Mouse (Mus musculus) embryonic facial prominence, embryonic 11.5 days (tissue): ENCODE measurements at regions not wholly inside any gene's neighbourhood (a gene's known extent, or its start where the extent isn't known, plus 50 kb on each side); places are given as distances from the start of the nearest gene placed in this dataset.

Experiments used
- ATAC-seq: fragments of 200-750 bp; cut with Nextera tagmentation; replicated peaks from 2 replicates; pipeline ENCODE4 v1.8.0; 2017; ENCODE audit warnings: low read depth; ENCODE audit not compliant: insufficient number of reproducible peaks, low FRiP score, low TSS enrichment
- DNase-seq: peaks from one replicate; pipeline ENCODE4 v3.0.0-alpha.2; 2015; ENCODE audit warnings: low spot score
- H3K27ac ChIP-seq: fragments of 300-500 bp; sonication (generic); replicated peaks from 2 replicates; pipeline ENCODE4 v1.5.1; 2014; ENCODE audit warnings: mild to moderate bottlenecking, low read depth, low read length, control low read depth
- H3K27me3 ChIP-seq: fragments of 300-500 bp; sonication (generic); 2 replicates; pipeline ENCODE4 v1.6.1; 2014; ENCODE audit warnings: mild to moderate bottlenecking, low read length, moderate library complexity, mixed read lengths; ENCODE audit not compliant: control insufficient read depth, insufficient read depth
- H3K36me3 ChIP-seq: fragments of 300-500 bp; sonication (generic); replicated peaks from 2 replicates; pipeline ENCODE4 v1.6.1; 2014; ENCODE audit warnings: low read depth, mild to moderate bottlenecking, low read length, moderate library complexity, mixed read lengths; ENCODE audit not compliant: control insufficient read depth, insufficient read depth
- H3K4me1 ChIP-seq: fragments of 300-500 bp; sonication (generic); 2 replicates; pipeline ENCODE4 v1.6.1; 2014; ENCODE audit warnings: low read length, mixed read lengths; ENCODE audit not compliant: control insufficient read depth, insufficient read depth
- H3K4me2 ChIP-seq: fragments of 300-500 bp; sonication (generic); 2 replicates; pipeline ENCODE4 v1.6.1; 2014; ENCODE audit warnings: low read depth, mild to moderate bottlenecking, control low read depth, low read length, moderate library complexity
- H3K4me3 ChIP-seq: fragments of 300-500 bp; sonication (generic); 2 replicates; pipeline ENCODE4 v1.5.1; 2014; ENCODE audit warnings: low read depth, low read length, control low read depth
- H3K9ac ChIP-seq: fragments of 300-500 bp; sonication (generic); replicated peaks from 2 replicates; pipeline ENCODE4 v1.6.1; 2014; ENCODE audit warnings: mild to moderate bottlenecking, control low read depth, low read length
- H3K9me3 ChIP-seq: fragments of 300-500 bp; sonication (generic); replicated peaks from 2 replicates; pipeline ENCODE4 v1.6.1; 2016; ENCODE audit warnings: mild to moderate bottlenecking, low read length, inconsistent platforms, mixed read lengths; ENCODE audit not compliant: control insufficient read depth
- WGBS: fragments of 180-500 bp; shearing (Covaris S2); extraction: QIAGEN DNeasy Blood & Tissue Kit; methylation state at CpG from one replicate; pipeline ENCODE4 v1.1.7; 2014; 5-methylcytosine and 5-hydroxymethylcytosine counted together

DNA sequence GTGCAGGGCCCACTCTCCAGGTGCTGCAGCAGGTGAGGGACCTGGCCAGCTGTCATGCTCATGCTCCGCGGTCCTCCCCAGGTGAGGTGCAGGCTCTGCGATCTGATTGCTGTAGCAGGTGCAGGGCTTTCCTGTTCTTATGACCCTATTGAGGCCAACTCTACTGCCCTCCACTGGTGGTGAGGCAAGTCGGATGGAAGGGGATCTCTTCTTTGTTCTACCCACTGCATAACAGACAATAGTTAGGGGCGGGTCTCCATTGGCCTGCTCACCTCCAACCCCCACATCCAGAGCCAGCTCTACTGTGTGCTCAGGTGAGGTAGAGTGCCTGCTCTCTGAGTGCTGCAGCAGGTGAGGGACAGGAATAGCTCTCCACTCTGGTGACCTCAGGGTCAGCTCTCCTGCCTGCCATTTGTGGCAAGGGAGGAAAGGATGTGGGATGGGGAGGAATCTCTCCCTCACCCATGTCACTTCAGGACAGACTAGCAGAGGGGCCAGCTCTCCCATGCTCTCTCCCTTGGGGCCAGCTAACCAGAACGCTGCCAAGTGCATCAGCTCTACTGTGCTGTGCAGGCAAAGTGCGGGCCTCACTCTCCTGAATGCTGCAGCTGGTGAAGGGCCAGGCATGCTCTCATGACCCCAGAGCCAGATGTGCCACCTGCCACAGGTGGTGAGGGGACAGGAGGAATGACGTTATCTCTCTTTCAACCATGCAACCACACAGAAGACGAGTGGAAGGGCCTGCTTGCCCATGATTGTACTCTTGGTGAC lies 1075.3 kb downstream of the 4930444P10Rik start:
- Histone ChIP-seq H3K9me3 (no peaks in the 10 kb centered on the region), H3K4me2 (no peak overlapping the region), H3K9ac (no peak overlapping the region), H3K4me1 (no peaks in the 10 kb centered on the region), H3K27ac (no peak overlapping the region), H3K4me3 (no peak overlapping the region), H3K36me3 (no peaks in the 10 kb centered on the region), H3K27me3 (no peaks in the 10 kb centered on the region)
- ATAC-seq (0 out of 2 replicates have a peak, but pooled peaks have one; percentile 23), DNase-seq (no peak)
- WGBS, result 60% methylated on average over 9 of the region's 9 CpGs

DNA sequence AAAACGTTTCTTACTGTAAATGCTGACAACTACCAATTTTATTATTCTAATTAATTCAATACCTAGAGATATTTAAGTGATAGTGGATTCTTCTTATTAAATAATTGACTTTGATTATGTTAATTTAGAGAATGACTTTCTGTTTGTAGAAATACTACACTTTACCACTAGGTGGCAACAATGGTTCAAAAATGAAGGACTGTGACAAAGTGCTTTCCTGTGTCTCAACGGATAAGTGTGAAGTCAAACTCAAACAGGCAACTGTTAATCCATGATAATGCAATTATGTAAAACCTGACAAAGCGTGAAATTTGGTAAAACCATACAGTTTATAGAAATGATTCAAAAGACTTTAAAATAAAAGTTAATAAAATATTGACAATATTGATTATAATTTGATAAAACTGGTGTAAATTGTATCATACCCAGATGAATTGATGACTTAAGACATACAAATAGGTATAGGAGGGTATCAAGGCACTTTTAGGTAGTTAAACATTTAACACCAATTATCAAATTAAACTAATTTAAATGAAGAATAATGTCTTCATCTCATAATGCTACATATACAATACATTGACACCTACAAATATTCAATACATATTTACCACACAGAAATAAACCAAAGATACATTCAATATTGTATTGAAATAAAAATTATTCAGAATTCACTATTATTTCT lies 1085.3 kb downstream of the 4930444P10Rik start:
- Histone ChIP-seq H3K36me3 (no peaks in the 10 kb centered on the region), H3K9me3 (no peaks in the 10 kb centered on the region), H3K27me3 (no peaks in the 10 kb centered on the region), H3K9ac (no peak overlapping the region), H3K4me1 (no peaks in the 10 kb centered on the region), H3K4me2 (no peak overlapping the region), H3K4me3 (no peak overlapping the region), H3K27ac (no peak overlapping the region)
- ATAC-seq (no peak), DNase-seq (peak; percentile 72)
- WGBS, result 4% methylated on average over 3 of the region's 3 CpGs

- Histone ChIP-seq H3K9me3 (no peaks in the 10 kb centered on the region), H3K4me1 (no peaks in the 10 kb centered on the region), H3K4me3 (no peak overlapping the region), H3K27me3 (no peaks in the 10 kb centered on the region), H3K9ac (no peak overlapping the region), H3K4me2 (no peak overlapping the region), H3K36me3 (no peaks in the 10 kb centered on the region), H3K27ac (no peak overlapping the region)
- ATAC-seq (no peak), DNase-seq (no peak)
- WGBS, result 94% methylated on average over 3 of the region's 3 CpGs
These were observed 1097.8 kb downstream of the 4930444P10Rik start for GRCm38 (mm10) chr1:14995348-14995747.

DNA sequence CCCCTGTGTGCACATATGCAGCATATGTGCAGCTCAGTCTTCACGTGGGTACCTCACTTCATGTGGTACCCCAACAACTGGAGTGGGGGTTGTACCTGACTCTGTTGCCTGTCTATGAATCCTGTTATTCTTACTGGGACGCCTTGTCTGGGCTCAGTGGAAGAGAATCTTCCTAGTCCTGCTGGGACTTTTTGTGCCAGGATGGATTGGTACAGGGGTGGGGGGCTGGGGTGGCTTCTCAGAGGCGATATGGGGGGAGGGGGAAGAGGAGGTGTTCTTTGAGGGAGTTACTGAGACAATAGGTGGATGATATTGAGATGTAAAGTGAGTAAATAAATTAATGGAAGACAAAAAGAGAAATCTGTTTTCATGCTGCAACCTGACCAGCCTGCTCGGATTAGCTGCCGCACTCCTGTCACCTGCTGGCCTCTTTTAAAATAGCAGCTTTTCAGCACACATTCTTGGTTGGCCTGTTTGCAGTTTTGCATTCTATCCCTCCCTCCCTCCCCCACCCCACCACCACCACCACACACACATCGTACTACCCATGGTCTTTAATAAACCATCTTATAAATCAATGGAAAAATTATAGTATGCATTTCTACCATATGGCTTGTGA lies 1112.9 kb downstream of the 4930444P10Rik start:
- Histone ChIP-seq H3K36me3 (no peaks in the 10 kb centered on the region), H3K4me3 (no peak overlapping the region), H3K4me2 (no peak overlapping the region), H3K9me3 (no peaks in the 10 kb centered on the region), H3K4me1 (no peaks in the 10 kb centered on the region), H3K27me3 (no peaks in the 10 kb centered on the region), H3K27ac (no peak overlapping the region), H3K9ac (no peak overlapping the region)
- DNase-seq, result peak; percentile 24
- 54% methylated on average over 6 of the region's 6 CpGs for WGBS
- 0 out of 2 replicates have a peak, but pooled peaks have one; percentile 18 for ATAC-seq
